Mouse (Mus musculus) neural tube, embryonic 12.5 days (tissue): ENCODE measurements around the gene Gm5617. TPM values are rescaled to one million over a fixed set of nuclear protein-coding genes. Genes with fewer than 3 reads are reported as not detected.
A peak's percentile ranks its signal among the peaks of the same experiment; 100 is the strongest.

Experiments used
- ATAC-seq: fragments of 200-750 bp; cut with Nextera tagmentation; 2 replicates; pipeline ENCODE4 v1.8.0; 2017; ENCODE audit warnings: low read depth, mild to moderate bottlenecking, moderate TSS enrichment, moderate library complexity; ENCODE audit not compliant: low FRiP score
- H3K27ac ChIP-seq: fragments of 300-500 bp; sonication (generic); 2 replicates; pipeline ENCODE4 v1.5.1; 2016
- H3K27me3 ChIP-seq: fragments of 300-500 bp; sonication (generic); replicated peaks from 2 replicates; pipeline ENCODE4 v1.6.1; 2016; ENCODE audit warnings: mild to moderate bottlenecking
- H3K36me3 ChIP-seq: fragments of 300-500 bp; sonication (generic); 2 replicates; pipeline ENCODE4 v1.6.1; 2016; ENCODE audit warnings: mild to moderate bottlenecking
- H3K4me1 ChIP-seq: fragments of 300-500 bp; sonication (generic); 2 replicates; pipeline ENCODE4 v1.6.1; 2016
- H3K4me2 ChIP-seq: fragments of 300-500 bp; sonication (generic); replicated peaks from 2 replicates; pipeline ENCODE4 v1.6.1; 2016; ENCODE audit warnings: mild to moderate bottlenecking
- H3K4me3 ChIP-seq: fragments of 300-500 bp; sonication (generic); 2 replicates; pipeline ENCODE4 v1.5.1; 2016
- H3K9ac ChIP-seq: fragments of 300-500 bp; sonication (generic); 2 replicates; pipeline ENCODE4 v1.6.1; 2016; ENCODE audit warnings: mild to moderate bottlenecking
- H3K9me3 ChIP-seq: fragments of 300-500 bp; sonication (generic); 2 replicates; pipeline ENCODE4 v1.6.1; 2016; ENCODE audit warnings: mild to moderate bottlenecking
- WGBS: fragments of 180-500 bp; shearing (Covaris S2); methylation state at CpG from one replicate; pipeline ENCODE4 v1.1.7; 2016; 5-methylcytosine and 5-hydroxymethylcytosine counted together
- microRNA-seq: library from miRNA; unstranded; fragments of <30 nt; microRNA quantifications from one replicate; pipeline ENCODE4, GENCODE M21; 2017
- polyA plus RNA-seq: library from polyadenylated mRNA; unstranded; fragments of >200 nt; fragmentation: Nextera tagmentation; extraction: Ambion mirVana; gene quantifications from 2 replicates; pipeline ENCODE4 v1.2.1, GENCODE M21; 2016

The Gm5617 gene
- polyA plus RNA-seq, 1 experiment from 2014 or later: 35.5 TPM

- H3K27me3 ChIP-seq: no peaks in the 10 kb centered on the region
- H3K9me3 ChIP-seq: peaks cover 7% of the 10 kb centered on the region; the same call in 1 of the 2 replicates
- no peak overlapping the region for H3K27ac ChIP-seq
- H3K4me1 ChIP-seq: no peaks in the 10 kb centered on the region; the same call in 1 of the 2 replicates
- peak overlapping the region; percentile 14; the same call in 1 of the 2 replicates for H3K4me3 ChIP-seq
- no peak for ATAC-seq
- H3K36me3 ChIP-seq: no peaks in the 10 kb centered on the region
- no peak overlapping the region for H3K9ac ChIP-seq
- 2% methylated on average over 17 of the region's 17 CpGs for WGBS
- H3K4me2 ChIP-seq: peak overlapping the region; percentile 54
Observed at GRCm38 (mm10) chr9:48538044-48538645, 42.9 kb downstream of the Gm5617 start.

GRCm38 (mm10) chr9:48538688-48539087 lies 43.4 kb downstream of the Gm5617 start:
- 7% methylated on average over 12 of the region's 12 CpGs for WGBS
- no peak overlapping the region for H3K27ac ChIP-seq
- no peak for ATAC-seq
- H3K27me3 ChIP-seq: no peaks in the 10 kb centered on the region
- peak overlapping the region; percentile 54 for H3K4me2 ChIP-seq
- H3K9ac ChIP-seq: no peak overlapping the region
- no peaks in the 10 kb centered on the region for H3K36me3 ChIP-seq
- H3K9me3 ChIP-seq: peaks cover 7% of the 10 kb centered on the region; the same call in 1 of the 2 replicates
- H3K4me3 ChIP-seq: 0 out of 2 replicates have a peak overlapping the region, but pooled peaks have one; percentile 14
- no peaks in the 10 kb centered on the region; the same call in 1 of the 2 replicates for H3K4me1 ChIP-seq

Small RNA genes lying within 50 kb of the gene (microRNA-seq; reads per million reads assigned to microRNA genes)
- gene Gm23653: not detected

Other genes with a start within 250 kb of the Gm5617 start
- gene Nxpe2, start 142.0 kb upstream of the Gm5617 start, polyA plus RNA-seq: 0.32 and 0.60 TPM in 2 replicates
- 89.9 and 93.8 TPM in 2 replicates for gene Rexo2, start 14.8 kb upstream of the Gm5617 start, polyA plus RNA-seq
- gene Rbm7, start 143 bp upstream of the Gm5617 start, polyA plus RNA-seq: 97.7 and 98.6 TPM in 2 replicates
- gene Nnmt, start 109.7 kb downstream of the Gm5617 start, polyA plus RNA-seq: 0.61 and 1.6 TPM in 2 replicates